Mouse (Mus musculus): Measurements from ENCODE around the gene Sertad3. TPM values are rescaled to one million over a fixed set of nuclear protein-coding genes. Genes with fewer than 3 reads are reported as not detected.
A peak's percentile ranks its signal among the peaks of the same experiment; 100 is the strongest.

Sertad3 gene
- polyA plus RNA-seq, 1 experiment from 2014 or later = 19.4 TPM

- H3K36me3 ChIP-seq (ENCODE audit: control insufficient read depth, insufficient read depth, low read length) = peaks cover 21% of the 10 kb centered on the region
- no peak overlapping the region for H3K9ac ChIP-seq (ENCODE audit: low read length)
- H3K4me3 ChIP-seq (ENCODE audit: control insufficient read depth in 1 of 2, insufficient read depth in 1 of 2, low read depth in 1 of 2, low read length in 2 of 2) = no peak overlapping the region
- H3K4me2 ChIP-seq (ENCODE audit: low read length) = no peak overlapping the region
- H3K4me1 ChIP-seq (ENCODE audit: control insufficient read depth in 2 of 2, insufficient read depth in 2 of 2, low read length in 2 of 2) = peaks cover 13 to 18% of the 10 kb centered on the region in 2 experiments
- no peaks in the 10 kb centered on the region for H3K9me3 ChIP-seq (ENCODE audit: control insufficient read depth, low read length)
- H3K27me3 ChIP-seq (ENCODE audit: control insufficient read depth, insufficient read depth, low read length) = no peaks in the 10 kb centered on the region
- no peak overlapping the region for H3K27ac ChIP-seq (replicated peaks in 1 of 2; ENCODE audit: control insufficient read depth in 1 of 2, insufficient read depth in 1 of 2, low read depth in 2 of 2, low read length in 2 of 2)
- 75% methylated on average over 7 of the region's 7 CpGs for WGBS
- no peak for ATAC-seq (ENCODE audit: insufficient number of reproducible peaks, insufficient read depth, low FRiP score, low read depth)
Measured at GRCm38 (mm10) chr7:27478561-27478960, 5.0 kb downstream of the Sertad3 start.

- H3K4me1 ChIP-seq (ENCODE audit: control insufficient read depth in 2 of 2, insufficient read depth in 2 of 2, low read length in 2 of 2) = peaks cover 13 to 18% of the 10 kb centered on the region in 2 experiments
- H3K9ac ChIP-seq (ENCODE audit: low read length) = no peak overlapping the region
- no peak for ATAC-seq (ENCODE audit: insufficient number of reproducible peaks, insufficient read depth, low FRiP score, low read depth)
- no peak overlapping the region for H3K27ac ChIP-seq (replicated peaks in 1 of 2; ENCODE audit: control insufficient read depth in 1 of 2, insufficient read depth in 1 of 2, low read depth in 2 of 2, low read length in 2 of 2)
- H3K27me3 ChIP-seq (ENCODE audit: control insufficient read depth, insufficient read depth, low read length) = no peaks in the 10 kb centered on the region
- WGBS = 86% methylated on average over 1 of the region's 1 CpGs
- peaks cover 21% of the 10 kb centered on the region for H3K36me3 ChIP-seq (ENCODE audit: control insufficient read depth, insufficient read depth, low read length)
- no peaks in the 10 kb centered on the region for H3K9me3 ChIP-seq (ENCODE audit: control insufficient read depth, low read length)
- H3K4me3 ChIP-seq (ENCODE audit: control insufficient read depth in 1 of 2, insufficient read depth in 1 of 2, low read depth in 1 of 2, low read length in 2 of 2) = no peak overlapping the region
- no peak overlapping the region for H3K4me2 ChIP-seq (ENCODE audit: low read length)
Measured at GRCm38 (mm10) chr7:27479750-27480149, 6.2 kb downstream of the Sertad3 start.

- 56% methylated on average over 3 of the region's 3 CpGs for WGBS
- no peak for ATAC-seq (ENCODE audit: insufficient number of reproducible peaks, insufficient read depth, low FRiP score, low read depth)
- H3K4me2 ChIP-seq (ENCODE audit: low read length) = peak overlapping the region; percentile 61
- H3K4me3 ChIP-seq (ENCODE audit: control insufficient read depth in 1 of 2, insufficient read depth in 1 of 2, low read depth in 1 of 2, low read length in 2 of 2) = no peak overlapping the region
- peaks cover 12 to 15% of the 10 kb centered on the region in 2 experiments for H3K4me1 ChIP-seq (ENCODE audit: control insufficient read depth in 2 of 2, insufficient read depth in 2 of 2, low read length in 2 of 2)
- H3K9me3 ChIP-seq (ENCODE audit: control insufficient read depth, low read length) = no peaks in the 10 kb centered on the region
- H3K27me3 ChIP-seq (ENCODE audit: control insufficient read depth, insufficient read depth, low read length) = no peaks in the 10 kb centered on the region
- peak overlapping the region; percentile 67 to 86 for H3K27ac ChIP-seq (replicated peaks in 1 of 2; ENCODE audit: control insufficient read depth in 1 of 2, insufficient read depth in 1 of 2, low read depth in 2 of 2, low read length in 2 of 2)
- H3K36me3 ChIP-seq (ENCODE audit: control insufficient read depth, insufficient read depth, low read length) = peaks cover 21% of the 10 kb centered on the region
- H3K9ac ChIP-seq (ENCODE audit: low read length) = peak overlapping the region; percentile 60; the same call in 1 of the 2 replicates
Measured at GRCm38 (mm10) chr7:27480506-27480905, 6.9 kb downstream of the Sertad3 start.

GRCm38 (mm10) chr7:27480927-27481626, 7.5 kb downstream of the Sertad3 start:
- Histone ChIP-seq H3K27ac (replicated peaks in 1 of 2; ENCODE audit: control insufficient read depth in 1 of 2, insufficient read depth in 1 of 2, low read depth in 2 of 2, low read length in 2 of 2) (peak overlapping the region; percentile 67 to 86), H3K9me3 (ENCODE audit: control insufficient read depth, low read length) (no peaks in the 10 kb centered on the region), H3K36me3 (ENCODE audit: control insufficient read depth, insufficient read depth, low read length) (peaks cover 19% of the 10 kb centered on the region), H3K4me1 (ENCODE audit: control insufficient read depth in 2 of 2, insufficient read depth in 2 of 2, low read length in 2 of 2) (peaks cover 9 to 14% of the 10 kb centered on the region in 2 experiments), H3K4me3 (ENCODE audit: control insufficient read depth in 1 of 2, insufficient read depth in 1 of 2, low read depth in 1 of 2, low read length in 2 of 2) (peak overlapping the region; percentile 16 to 31), H3K9ac (ENCODE audit: low read length) (peak overlapping the region; percentile 60), H3K27me3 (ENCODE audit: control insufficient read depth, insufficient read depth, low read length) (no peaks in the 10 kb centered on the region), H3K4me2 (ENCODE audit: low read length) (peak overlapping the region; percentile 61)
- no peak for ATAC-seq (ENCODE audit: insufficient number of reproducible peaks, insufficient read depth, low FRiP score, low read depth)
- WGBS = 13% methylated on average over 11 of the region's 11 CpGs

- peak; percentile 93 for ATAC-seq (ENCODE audit: insufficient number of reproducible peaks, insufficient read depth, low FRiP score, low read depth)
- Histone ChIP-seq H3K36me3 (ENCODE audit: control insufficient read depth, insufficient read depth, low read length) (peaks cover 13% of the 10 kb centered on the region), H3K4me2 (ENCODE audit: low read length) (peak overlapping the region; percentile 61), H3K9ac (ENCODE audit: low read length) (peak overlapping the region; percentile 60), H3K4me3 (ENCODE audit: control insufficient read depth in 1 of 2, insufficient read depth in 1 of 2, low read depth in 1 of 2, low read length in 2 of 2) (peak overlapping the region; percentile 16 to 31), H3K27ac (replicated peaks in 1 of 2; ENCODE audit: control insufficient read depth in 1 of 2, insufficient read depth in 1 of 2, low read depth in 2 of 2, low read length in 2 of 2) (peak overlapping the region; percentile 86 to 90), H3K9me3 (ENCODE audit: control insufficient read depth, low read length) (no peaks in the 10 kb centered on the region), H3K27me3 (ENCODE audit: control insufficient read depth, insufficient read depth, low read length) (no peaks in the 10 kb centered on the region), H3K4me1 (ENCODE audit: control insufficient read depth in 2 of 2, insufficient read depth in 2 of 2, low read length in 2 of 2) (peaks cover 9 to 14% of the 10 kb centered on the region in 2 experiments)
- WGBS = 1% methylated on average over 10 of the region's 12 CpGs
Measured at GRCm38 (mm10) chr7:27481627-27481969, 8.0 kb downstream of the Sertad3 start.

- no peak overlapping the region for H3K4me3 ChIP-seq (ENCODE audit: control insufficient read depth in 1 of 2, insufficient read depth in 1 of 2, low read depth in 1 of 2, low read length in 2 of 2)
- no peak overlapping the region for H3K4me2 ChIP-seq (ENCODE audit: low read length)
- ATAC-seq (ENCODE audit: insufficient number of reproducible peaks, insufficient read depth, low FRiP score, low read depth) = no peak
- H3K9me3 ChIP-seq (ENCODE audit: control insufficient read depth, low read length) = no peaks in the 10 kb centered on the region
- 89% methylated on average over 4 of the region's 4 CpGs for WGBS
- peaks cover 4% of the 10 kb centered on the region; the same call in 1 of the 2 replicates for H3K36me3 ChIP-seq (ENCODE audit: control insufficient read depth, insufficient read depth, low read length)
- H3K27ac ChIP-seq (replicated peaks in 1 of 2; ENCODE audit: control insufficient read depth in 1 of 2, insufficient read depth in 1 of 2, low read depth in 2 of 2, low read length in 2 of 2) = no peak overlapping the region
- no peaks in the 10 kb centered on the region for H3K27me3 ChIP-seq (ENCODE audit: control insufficient read depth, insufficient read depth, low read length)
- H3K4me1 ChIP-seq (ENCODE audit: control insufficient read depth in 2 of 2, insufficient read depth in 2 of 2, low read length in 2 of 2) = peaks cover 12 to 23% of the 10 kb centered on the region in 2 experiments
- no peak overlapping the region for H3K9ac ChIP-seq (ENCODE audit: low read length)
Measured at GRCm38 (mm10) chr7:27483860-27484259, 10.3 kb downstream of the Sertad3 start.

- no peaks in the 10 kb centered on the region for H3K9me3 ChIP-seq (ENCODE audit: control insufficient read depth, low read length)
- no peak for ATAC-seq (ENCODE audit: insufficient number of reproducible peaks, insufficient read depth, low FRiP score, low read depth)
- 2% methylated on average over 13 of the region's 13 CpGs for WGBS
Measured at GRCm38 (mm10) chr7:27486102-27486769, 12.7 kb downstream of the Sertad3 start.

More at GRCm38 (mm10) chr7:27486102-27486769, 12.7 kb downstream of the Sertad3 start:
- peak overlapping the region; percentile 96 to 98 for H3K27ac ChIP-seq (replicated peaks in 1 of 2; ENCODE audit: control insufficient read depth in 1 of 2, insufficient read depth in 1 of 2, low read depth in 2 of 2, low read length in 2 of 2)
- peaks cover 21 to 32% of the 10 kb centered on the region in 2 experiments for H3K4me1 ChIP-seq (ENCODE audit: control insufficient read depth in 2 of 2, insufficient read depth in 2 of 2, low read length in 2 of 2)
- H3K36me3 ChIP-seq (ENCODE audit: control insufficient read depth, insufficient read depth, low read length) = peaks cover 16% of the 10 kb centered on the region
- peak overlapping the region; percentile 71 to 84 for H3K4me3 ChIP-seq (ENCODE audit: control insufficient read depth in 1 of 2, insufficient read depth in 1 of 2, low read depth in 1 of 2, low read length in 2 of 2)
- peak overlapping the region; percentile 70 for H3K9ac ChIP-seq (ENCODE audit: low read length)
- H3K4me2 ChIP-seq (ENCODE audit: low read length) = peak overlapping the region; percentile 79
- H3K27me3 ChIP-seq (ENCODE audit: control insufficient read depth, insufficient read depth, low read length) = no peaks in the 10 kb centered on the region
